Mouse (Mus musculus) liver, adult 2 months (tissue): Measurements from ENCODE around the gene Ss18l2. TPM values are rescaled to one million over a fixed set of nuclear protein-coding genes. Genes with fewer than 3 reads are reported as not detected.

ENCODE experiments used
- DNase-seq: peaks from one replicate; pipeline ENCODE4 v3.0.0-alpha.2; 2011; ENCODE audit warnings: low read depth, low spot score; ENCODE audit errors: extremely low read depth
- H3K27ac ChIP-seq: fragments of 200-500 bp; replicated peaks from 2 replicates; pipeline ENCODE4 v1.5.1; 2012; ENCODE audit warnings: low read depth, mild to moderate bottlenecking, control low read depth, inconsistent platforms, low read length; ENCODE audit not compliant: insufficient read depth
- H3K27me3 ChIP-seq: fragments of 200-500 bp; 2 replicates; pipeline ENCODE4 v1.6.1; 2012; ENCODE audit warnings: mild to moderate bottlenecking, moderate library complexity, low read length, inconsistent platforms; ENCODE audit not compliant: control insufficient read depth, insufficient read depth
- H3K36me3 ChIP-seq: fragments of 200-500 bp; 2 replicates; pipeline ENCODE4 v1.6.1; 2012; ENCODE audit warnings: low read length, inconsistent platforms; ENCODE audit not compliant: control insufficient read depth, insufficient read depth
- H3K4me1 ChIP-seq: fragments of 200-500 bp; 2 replicates; pipeline ENCODE4 v1.6.1; 2011; ENCODE audit warnings: low read length; ENCODE audit not compliant: control insufficient read depth, insufficient read depth
- H3K4me3 ChIP-seq: fragments of 200-500 bp; 2 replicates; pipeline ENCODE4 v1.5.1; 2011; ENCODE audit warnings: low read depth, mild to moderate bottlenecking, control low read depth, low read length, moderate library complexity; ENCODE audit not compliant: insufficient read depth
- H3K79me2 ChIP-seq: fragments of 200-500 bp; 2 replicates; pipeline ENCODE4 v1.6.1; 2012; ENCODE audit warnings: inconsistent platforms, mild to moderate bottlenecking, low read length, moderate library complexity; ENCODE audit not compliant: control insufficient read depth, insufficient read depth
- H3K9ac ChIP-seq: fragments of 200-500 bp; 2 replicates; pipeline ENCODE4 v1.6.1; 2012; ENCODE audit warnings: low read depth, mild to moderate bottlenecking, control low read depth, inconsistent platforms, low read length
- CTCF ChIP-seq: fragments of 200-500 bp; IDR thresholded peaks from 2 replicates; pipeline ENCODE4 v1.5.1; 2011; ENCODE audit warnings: low read depth, low read length, control low read depth
- POLR2A ChIP-seq: fragments of 200-500 bp; IDR thresholded peaks from 2 replicates; pipeline ENCODE4 v1.6.1; 2011; ENCODE audit warnings: low read length, control low read depth; ENCODE audit not compliant: insufficient read depth; ENCODE audit errors: extremely low read depth
- WGBS: fragments of 180-500 bp; shearing (Covaris S2); methylation state at CpG from one replicate; pipeline ENCODE4 v1.1.7; 2018; 5-methylcytosine and 5-hydroxymethylcytosine counted together
- polyA plus RNA-seq: library from polyadenylated mRNA; depleted of rRNA; stranded (reverse); fragments of >200 nt; gene quantifications from 2 replicates; pipeline ENCODE4 v1.2.3, GENCODE M21; 2012; rRNA removed
- total RNA-seq: library from RNA; depleted of rRNA; stranded (reverse); fragments of >200 nt; gene quantifications from 2 replicates; pipeline ENCODE4 v1.2.3, GENCODE M21; 2014; rRNA removed

Ss18l2 gene
- total RNA-seq (82.4 and 83.3 TPM in 2 replicates), polyA plus RNA-seq (35.2 and 56.8 TPM in 2 replicates)

- no peaks in the 10 kb centered on the region for H3K27me3 ChIP-seq
- peak within 1 kb of the TSS; percentile 84 for H3K9ac ChIP-seq
- peaks cover 9% of the 10 kb centered on the region; the same call in 1 of the 2 replicates for H3K79me2 ChIP-seq
- H3K4me1 ChIP-seq: peaks cover 13% of the 10 kb centered on the region
- peak; percentile 94 for DNase-seq
- H3K27ac ChIP-seq: peak within 1 kb of the TSS; percentile 92
- 4% methylated on average over 37 of the region's 37 CpGs for WGBS
- peak within 1 kb of the TSS; percentile 65 for H3K4me3 ChIP-seq
- TF ChIP-seq CTCF (no peak), POLR2A (no peak; the same call in 1 of the 2 replicates)
- H3K36me3 ChIP-seq: peaks cover 12% of the 10 kb centered on the region
Measured at GRCm38 (mm10) chr9:121709898-121710583, at the start of gene Ss18l2. Gene Ss18l2 (plus strand): TSS chr9:121710329.

GRCm38 (mm10) chr9:121663467-121663866, 46.7 kb upstream of the Ss18l2 start:
- Histone ChIP-seq H3K4me1 (no peaks in the 10 kb centered on the region), H3K36me3 (no peaks in the 10 kb centered on the region), H3K27ac (no peak overlapping the region), H3K27me3 (no peaks in the 10 kb centered on the region), H3K79me2 (no peaks in the 10 kb centered on the region), H3K4me3 (no peak overlapping the region), H3K9ac (no peak overlapping the region)
- WGBS: 73% methylated on average over 6 of the region's 6 CpGs
- TF ChIP-seq POLR2A (no peak), CTCF (no peak)
- no peak for DNase-seq

GRCm38 (mm10) chr9:121664104-121664503, 46.0 kb upstream of the Ss18l2 start:
- no peaks in the 10 kb centered on the region for H3K79me2 ChIP-seq
- H3K9ac ChIP-seq: no peak overlapping the region
- 73% methylated on average over 5 of the region's 5 CpGs for WGBS
- H3K27me3 ChIP-seq: peaks cover 2% of the 10 kb centered on the region; the same call in 1 of the 2 replicates
- no peaks in the 10 kb centered on the region for H3K36me3 ChIP-seq
- TF ChIP-seq POLR2A (no peak), CTCF (no peak)
- no peak for DNase-seq
- no peak overlapping the region for H3K4me3 ChIP-seq
- no peak overlapping the region for H3K27ac ChIP-seq
- H3K4me1 ChIP-seq: no peaks in the 10 kb centered on the region

GRCm38 (mm10) chr9:121666957-121667630, 43.0 kb upstream of the Ss18l2 start:
- peak overlapping the region; percentile 28 for H3K27ac ChIP-seq
- no peaks in the 10 kb centered on the region for H3K79me2 ChIP-seq
- TF ChIP-seq CTCF (no peak), POLR2A (no peak)
- H3K4me1 ChIP-seq: no peaks in the 10 kb centered on the region
- no peak overlapping the region for H3K4me3 ChIP-seq
- H3K36me3 ChIP-seq: no peaks in the 10 kb centered on the region
- peak overlapping the region; percentile 21; the same call in 1 of the 2 replicates for H3K9ac ChIP-seq
- no peak for DNase-seq
- peaks cover 7% of the 10 kb centered on the region; the same call in 1 of the 2 replicates for H3K27me3 ChIP-seq
- WGBS: 72% methylated on average over 16 of the region's 16 CpGs

- TF ChIP-seq CTCF (no peak), POLR2A (no peak)
- WGBS: 65% methylated on average over 11 of the region's 11 CpGs
- Histone ChIP-seq H3K27ac (0 out of 2 replicates have a peak overlapping the region, but pooled peaks have one; percentile 28), H3K36me3 (no peaks in the 10 kb centered on the region), H3K27me3 (peaks cover 7% of the 10 kb centered on the region; the same call in 1 of the 2 replicates), H3K79me2 (no peaks in the 10 kb centered on the region), H3K4me1 (no peaks in the 10 kb centered on the region), H3K9ac (no peak overlapping the region), H3K4me3 (no peak overlapping the region)
- no peak for DNase-seq
Measured at GRCm38 (mm10) chr9:121667822-121668221, 42.3 kb upstream of the Ss18l2 start.
